Mouse (Mus musculus) megakaryocyte, embryonic 14.5 days (primary cell): ENCODE results near the gene Rtp3.

Source experiments
- FLI1 ChIP-seq: IDR thresholded peaks from 2 replicates; pipeline ENCODE4 v1.6.1; 2012; ENCODE audit warnings: low read length, inconsistent platforms, mixed read lengths
- GATA1 ChIP-seq: IDR thresholded peaks from 3 replicates; pipeline ENCODE4 v1.6.1; 2012; ENCODE audit warnings: mixed read lengths, low read length, inconsistent platforms, borderline replicate concordance

DNA sequence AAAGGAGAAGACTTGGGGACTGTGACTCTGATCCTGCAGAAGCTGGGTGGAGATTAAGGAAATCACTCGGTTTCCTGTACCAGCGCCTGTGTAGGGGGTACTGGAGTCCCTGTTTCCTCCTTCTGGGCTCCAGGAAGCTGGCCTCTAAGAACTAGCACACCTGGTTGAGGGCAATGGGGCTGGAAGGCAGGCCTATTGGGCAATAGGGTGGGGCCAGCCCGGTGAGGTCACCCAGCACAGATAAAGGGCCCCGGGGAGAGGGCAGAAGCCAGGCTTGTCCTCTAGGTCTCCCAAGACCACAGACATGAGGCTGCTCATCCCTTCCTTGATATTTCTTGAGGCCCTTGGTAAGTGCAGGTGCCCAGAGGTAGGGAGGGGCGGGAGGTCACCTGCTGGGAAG, 28.6 kb upstream of the Rtp3 start, which contains the start of gene Ltf:
- no peak for TF ChIP-seq GATA1
- no peak for TF ChIP-seq FLI1
